Mouse (Mus musculus): ENCODE measurements around the gene Sox30.
"Not testable (repeated sequence)": the region's sequence is repeated elsewhere in the genome, so short reads cannot be mapped to it uniquely, and the experiment has no call there.

Gene Sox30

GRCm38 (mm10) chr11:46016061-46016460 is 36.0 kb downstream of the Sox30 start:
- no peak for DNase-seq (ENCODE audit: low read depth in 1 of 2, low spot score in 2 of 2)

DNA sequence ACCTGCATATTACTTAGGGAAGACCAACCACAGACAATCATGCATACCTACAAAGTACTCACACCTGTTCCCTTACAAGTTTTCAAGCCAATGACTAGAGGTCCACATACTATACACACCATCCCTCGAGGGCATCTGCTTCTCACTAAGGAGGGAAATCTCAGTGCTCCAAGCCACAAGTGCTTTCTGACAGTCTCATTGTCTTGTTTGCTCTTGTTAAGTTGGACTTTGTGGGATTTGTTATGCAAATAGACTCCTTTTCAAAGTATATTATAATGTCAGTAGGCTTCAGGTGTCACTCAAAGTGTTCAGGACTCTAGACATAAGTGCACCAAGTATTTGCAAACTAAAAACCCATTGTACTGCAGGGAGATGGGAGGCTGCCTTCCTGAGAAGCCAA is 40.1 kb downstream of the Sox30 start:
- DNase-seq (ENCODE audit: low read depth in 1 of 2, low spot score in 2 of 2): no peak

DNA sequence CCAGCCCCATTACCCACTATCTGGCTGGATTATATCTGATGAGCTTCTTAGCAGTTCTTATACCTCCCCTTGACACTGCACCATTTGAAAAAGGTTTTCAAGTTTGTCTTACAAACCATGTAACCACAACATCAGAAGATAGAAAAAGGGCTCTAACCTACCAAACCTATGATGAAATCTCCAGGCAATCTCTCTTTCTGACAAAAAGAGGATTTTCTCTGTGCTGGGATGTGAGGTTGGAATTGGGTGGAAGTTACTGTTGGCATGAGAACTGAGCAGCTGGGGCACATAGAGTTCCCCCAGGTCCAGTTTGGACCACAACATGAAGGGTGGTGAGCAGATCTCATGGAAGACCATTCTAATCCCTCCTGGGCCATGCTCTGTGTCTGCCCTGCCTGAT is 41.7 kb downstream of the Sox30 start:
- DNase-seq (ENCODE audit: low read depth in 1 of 2, low spot score in 2 of 2): no peak

DNA sequence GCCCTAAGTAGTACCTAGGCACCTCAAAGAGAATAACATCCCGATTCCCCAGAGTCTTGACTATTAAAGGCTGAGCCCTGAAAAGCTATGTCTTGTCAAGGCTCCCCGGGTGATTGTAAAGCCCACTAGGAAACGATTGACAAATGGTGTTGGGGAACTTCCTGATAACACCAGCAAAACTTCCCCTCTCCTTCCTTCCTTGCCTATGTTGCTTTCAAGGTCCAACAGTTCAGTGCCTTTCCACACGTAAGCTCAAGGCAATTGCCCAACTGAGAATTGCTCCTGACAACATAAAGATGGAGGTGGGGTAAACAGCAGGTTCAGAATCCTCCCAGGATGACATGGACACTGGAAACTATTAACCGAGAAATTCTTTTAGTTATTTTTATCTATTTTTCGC is 42.9 kb downstream of the Sox30 start:
- DNase-seq (ENCODE audit: low read depth in 1 of 2, low spot score in 2 of 2): no peak

DNA sequence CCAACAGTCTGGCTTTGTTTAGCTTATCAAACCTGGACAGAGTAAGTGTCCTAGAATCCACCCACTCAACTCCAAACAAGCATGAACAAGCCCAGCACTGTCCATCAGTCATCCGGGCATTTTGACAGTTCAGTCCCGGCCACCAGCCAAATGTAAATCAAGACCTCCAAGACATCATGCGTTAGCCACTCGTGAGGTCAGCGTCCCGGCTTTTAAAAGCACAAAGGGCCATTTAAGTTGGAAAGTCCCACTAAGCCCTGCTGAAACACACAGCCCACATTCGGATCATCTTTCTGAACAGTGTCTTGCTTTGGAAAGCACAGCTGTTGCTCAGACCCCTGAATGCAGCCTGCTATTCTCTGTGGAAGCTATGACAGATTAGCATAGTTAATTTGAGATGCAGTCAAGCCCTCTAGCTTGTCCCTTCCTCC is 45.9 kb downstream of the Sox30 start:
- no peak for DNase-seq (ENCODE audit: low read depth in 1 of 2, low spot score in 2 of 2)

DNA sequence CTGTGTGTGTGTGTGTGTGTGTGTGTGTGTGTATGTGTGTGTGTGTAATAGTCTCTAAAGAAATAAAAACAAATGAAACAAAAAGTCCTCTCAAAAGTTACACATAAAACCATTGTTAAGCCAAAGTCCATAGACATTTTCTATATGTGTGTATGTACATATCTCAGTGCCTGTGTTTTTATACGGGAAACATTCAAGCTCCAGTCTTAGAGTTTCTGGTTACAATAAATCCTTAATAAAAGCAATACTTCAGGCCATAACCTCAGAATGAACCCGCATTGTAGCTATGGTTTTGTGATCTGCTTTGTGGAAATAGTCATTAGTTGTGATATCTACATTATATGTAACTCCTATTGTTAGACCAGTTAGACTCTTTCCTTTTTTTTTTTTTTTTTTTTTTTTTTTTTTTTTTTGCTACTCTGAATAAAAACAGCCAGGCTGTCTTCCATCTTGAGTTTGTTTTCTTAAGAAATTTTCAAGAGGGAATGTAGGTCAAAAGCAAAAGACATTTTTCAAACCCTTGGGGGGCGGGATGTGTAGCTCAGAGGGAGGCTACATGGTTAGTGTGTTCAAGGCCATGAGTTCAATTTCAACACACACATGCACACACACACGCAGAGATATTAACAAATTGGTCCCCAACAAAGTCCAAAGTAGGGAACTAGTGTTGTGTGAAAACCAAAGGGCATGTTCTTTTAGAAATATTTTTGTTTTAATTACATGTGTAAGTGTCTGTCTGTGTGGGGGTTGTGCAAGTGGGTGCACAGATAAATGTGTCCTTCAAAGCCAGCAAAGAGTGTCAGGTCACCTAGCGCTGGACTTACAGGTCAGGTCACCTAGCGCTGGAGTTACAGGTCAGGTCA is 48.1 kb downstream of the Sox30 start:
- no peak for DNase-seq (ENCODE audit: low read depth in 1 of 2, low spot score in 2 of 2)

DNA sequence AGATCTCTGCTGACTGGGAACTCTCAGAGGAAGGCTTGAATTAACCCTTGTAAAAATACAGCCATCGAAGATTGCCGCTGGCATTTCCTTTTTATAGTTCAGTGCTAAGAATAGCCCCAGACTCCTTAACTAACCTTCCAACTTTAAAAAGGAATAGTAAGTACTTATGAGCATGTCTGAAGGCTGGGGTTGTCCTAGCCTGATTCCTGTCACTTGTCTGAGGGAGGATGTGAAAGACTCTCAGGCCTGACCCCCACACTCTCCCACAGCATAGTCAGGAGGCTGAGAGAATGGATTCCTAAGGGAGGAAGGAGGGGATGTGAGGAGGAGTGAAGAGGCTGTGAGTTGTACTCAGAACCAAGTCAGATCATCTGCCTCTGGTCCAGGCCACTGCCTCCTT is 49.4 kb downstream of the Sox30 start:
- no peak for DNase-seq (ENCODE audit: low read depth in 1 of 2, low spot score in 2 of 2)

DNA sequence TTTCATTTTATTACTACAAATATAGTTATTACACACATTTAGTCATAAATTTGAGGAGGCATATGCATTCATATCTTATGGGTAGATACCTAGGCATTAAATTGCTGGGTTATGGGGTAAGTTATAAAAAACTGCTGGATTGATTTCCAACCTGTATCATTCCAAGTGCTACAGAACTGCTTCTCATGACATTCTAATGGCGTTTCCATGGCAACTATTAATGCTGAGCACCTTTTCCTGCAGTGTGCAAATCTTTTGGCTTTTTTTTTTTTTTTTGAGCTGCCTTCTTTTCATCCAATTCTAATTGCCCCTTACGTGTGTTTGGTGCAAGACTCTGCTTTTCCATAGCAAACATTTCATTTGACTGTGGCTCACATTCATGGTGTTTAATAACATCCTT is 49.9 kb downstream of the Sox30 start:
- DNase-seq (ENCODE audit: low read depth in 1 of 2, low spot score in 2 of 2): no peak

DNA sequence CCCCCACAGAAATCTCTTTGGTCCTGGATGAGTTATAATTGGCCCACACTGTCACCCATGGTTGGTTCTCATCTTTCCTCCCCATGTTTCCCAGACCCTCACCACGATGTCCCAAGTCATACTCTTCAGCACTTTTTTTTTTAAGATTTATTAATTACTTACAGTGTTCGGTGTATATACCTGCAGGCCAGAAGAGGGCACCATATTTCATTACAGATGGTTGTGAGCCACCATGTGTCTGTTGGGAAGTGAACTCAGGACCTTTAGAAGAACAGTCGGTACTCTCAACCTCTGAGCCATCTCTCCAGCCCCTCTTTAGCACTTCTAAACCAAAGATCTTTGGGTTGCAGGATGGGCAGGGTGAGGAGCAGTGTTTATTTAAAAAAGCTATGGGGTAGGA is 51.4 kb downstream of the Sox30 start:
- no peak for DNase-seq (ENCODE audit: low read depth in 1 of 2, low spot score in 2 of 2)

- DNase-seq (ENCODE audit: low read depth in 1 of 2, low spot score in 2 of 2): no peak
Observed at GRCm38 (mm10) chr11:46032956-46033355, 52.8 kb downstream of the Sox30 start.

DNA sequence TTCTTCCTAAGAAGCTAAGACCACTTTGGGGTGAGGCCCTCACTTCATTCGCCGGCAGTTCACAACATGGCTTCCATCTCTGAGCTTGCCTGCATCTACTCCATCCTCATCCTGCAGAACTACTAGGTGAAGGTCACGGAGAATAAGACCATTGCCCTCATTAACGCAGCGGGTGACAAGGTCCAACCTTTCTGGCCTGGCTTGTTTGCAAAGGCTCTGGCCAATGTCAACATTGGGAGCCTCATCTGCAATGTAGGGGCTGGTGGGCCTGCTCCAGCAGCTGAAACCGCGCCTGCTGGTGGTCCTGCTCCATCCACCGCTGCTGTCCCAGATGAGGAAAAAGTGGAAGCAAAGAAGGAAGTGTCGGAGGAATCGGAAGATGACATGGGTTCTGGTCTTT is 56.3 kb downstream of the Sox30 start:
- DNase-seq (ENCODE audit: low read depth in 1 of 2, low spot score in 2 of 2): no peak

GRCm38 (mm10) chr11:46038901-46039300 is 58.8 kb downstream of the Sox30 start:
- no peak for DNase-seq (ENCODE audit: low read depth in 1 of 2, low spot score in 2 of 2)

DNA sequence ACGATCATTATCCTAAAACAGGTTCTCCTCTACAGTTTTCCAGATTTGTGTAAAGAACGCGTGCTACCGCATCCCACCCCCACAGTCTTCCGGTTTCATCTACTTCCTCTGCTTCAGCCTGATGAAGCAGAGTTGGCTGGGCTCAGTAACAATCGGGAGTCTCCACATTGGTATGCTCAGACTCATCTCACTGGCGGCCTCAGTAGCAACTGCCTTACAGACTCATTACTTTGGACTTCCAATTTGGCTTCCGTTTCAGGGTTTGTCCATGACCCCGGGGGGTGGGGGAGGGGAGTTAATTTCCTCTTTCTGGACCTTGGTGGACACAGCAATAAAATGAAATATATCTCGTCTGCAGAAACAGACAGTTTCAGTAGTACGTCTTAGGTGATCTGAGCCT is 59.2 kb downstream of the Sox30 start:
- DNase-seq (ENCODE audit: low read depth in 1 of 2, low spot score in 2 of 2): no peak

- DNase-seq (ENCODE audit: low read depth in 1 of 2, low spot score in 2 of 2): no peak
Observed at GRCm38 (mm10) chr11:46040841-46041556, 60.9 kb downstream of the Sox30 start.

GRCm38 (mm10) chr11:46041607-46042267 is 61.6 kb downstream of the Sox30 start:
- no peak for DNase-seq (ENCODE audit: low read depth in 1 of 2, low spot score in 2 of 2)

DNA sequence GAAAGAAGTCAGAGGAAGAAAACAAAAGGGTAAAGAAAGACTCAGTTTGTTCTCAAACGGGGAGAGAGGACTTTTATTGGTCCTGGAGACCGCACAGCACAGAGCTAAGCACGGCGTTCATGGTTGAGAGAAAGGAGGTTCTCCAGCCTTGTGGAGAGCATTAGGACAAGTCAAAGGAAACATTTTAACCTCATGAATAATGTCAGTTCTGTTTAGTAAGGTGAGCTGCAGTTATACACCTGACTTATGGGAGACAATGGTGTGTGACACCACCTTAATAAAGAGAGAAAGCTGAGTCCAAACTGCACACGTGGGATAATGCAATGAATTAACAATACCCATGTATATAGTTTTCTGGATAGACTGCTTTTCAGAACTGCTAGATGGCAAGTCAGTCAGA is 64.7 kb downstream of the Sox30 start:
- DNase-seq (ENCODE audit: low read depth in 1 of 2, low spot score in 2 of 2): no peak

DNA sequence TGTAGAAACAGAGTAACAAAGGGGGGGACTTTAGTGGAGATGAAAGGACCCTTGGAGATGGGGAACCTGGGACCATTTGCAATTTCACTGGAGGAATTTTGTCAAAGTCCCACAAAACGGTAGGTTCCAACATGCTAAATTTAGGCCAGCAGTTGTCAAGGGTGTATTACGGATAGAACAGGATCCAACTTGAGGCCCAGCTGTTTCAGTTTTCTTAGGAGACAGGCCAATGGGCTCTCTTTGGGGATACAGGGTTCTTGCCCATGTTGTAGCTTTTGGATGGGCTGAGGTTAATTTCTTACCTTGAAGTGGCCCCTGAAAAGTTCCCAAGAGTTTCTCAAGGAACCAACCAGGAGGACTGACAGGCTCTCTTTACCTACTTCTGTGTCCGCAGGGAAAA is 67.2 kb downstream of the Sox30 start:
- no peak for DNase-seq (ENCODE audit: low read depth in 1 of 2, low spot score in 2 of 2)

DNA sequence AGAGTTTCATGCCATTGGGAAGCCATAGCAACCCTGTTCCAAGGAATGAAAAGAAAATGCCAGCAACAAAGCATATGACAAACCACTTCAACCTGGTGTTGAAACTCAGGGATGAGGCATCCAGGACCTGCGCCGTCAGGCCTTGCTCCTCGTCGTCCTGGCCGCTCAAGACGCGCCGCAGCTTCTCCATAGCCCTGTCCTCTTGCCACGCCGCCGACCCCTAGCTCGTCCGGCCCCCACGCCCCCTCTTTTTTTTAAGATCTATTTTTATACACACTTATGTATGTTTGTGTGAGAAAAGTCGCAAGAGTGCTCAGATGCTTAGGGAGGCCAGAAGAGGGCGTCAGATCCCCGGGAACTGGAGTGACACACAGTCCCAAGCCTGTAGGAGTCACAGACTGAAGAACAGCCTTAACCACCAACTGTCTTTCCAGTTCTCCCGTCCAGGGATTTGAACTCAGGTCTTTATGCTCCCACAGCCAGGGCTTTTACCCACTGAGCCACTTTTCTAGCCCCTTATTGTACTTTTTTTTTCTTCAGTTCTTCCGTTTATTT is 72.1 kb downstream of the Sox30 start, which contains the start of gene Gm12166:
Gene Gm12166, minus strand, starts transcription at position 217 of the 555 bp plus-strand sequence.
- not testable (repeated sequence) for DNase-seq (ENCODE audit: low read depth in 1 of 2, low spot score in 2 of 2)

DNA sequence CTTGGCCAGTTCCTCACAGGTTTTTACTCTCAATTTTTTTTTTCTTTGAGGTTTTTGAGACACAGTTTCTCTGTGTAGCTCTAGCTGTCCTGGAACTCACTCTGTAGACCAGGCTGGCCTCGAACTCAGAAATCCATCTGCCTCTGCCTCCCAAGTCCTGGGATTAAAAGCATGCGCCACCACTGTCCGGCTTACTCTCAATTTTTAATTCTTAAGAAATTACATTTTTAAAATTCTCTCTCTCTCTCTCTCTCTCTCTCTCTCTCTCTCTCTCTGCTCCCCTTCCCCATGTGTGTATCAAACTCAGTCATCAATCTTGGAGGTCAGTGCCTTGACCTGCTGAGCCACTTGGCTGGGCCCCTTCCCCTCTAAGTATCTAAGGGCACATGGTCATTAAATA is 73.3 kb downstream of the Sox30 start:
- not testable (repeated sequence) for DNase-seq (ENCODE audit: low read depth in 1 of 2, low spot score in 2 of 2)

DNA sequence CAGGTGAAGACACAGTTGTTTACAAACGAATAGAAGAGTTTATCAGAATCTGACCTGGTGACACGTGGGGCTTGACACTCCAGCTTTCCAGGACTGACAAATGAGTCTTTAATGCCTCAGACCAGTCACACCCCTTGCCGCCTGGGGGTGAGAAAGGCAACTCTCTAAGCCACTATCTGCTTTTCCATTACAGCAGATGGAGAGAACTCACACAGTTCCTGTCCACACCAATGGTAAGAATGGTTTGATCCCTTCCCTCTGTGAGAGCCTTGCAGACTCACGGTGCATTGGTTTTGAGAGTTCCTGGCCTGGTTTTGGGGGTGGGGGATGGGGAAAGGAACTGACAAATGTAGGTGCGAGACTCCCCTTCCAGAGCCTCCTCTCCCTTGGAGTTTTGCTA is 74.2 kb downstream of the Sox30 start:
- DNase-seq (ENCODE audit: low read depth in 1 of 2, low spot score in 2 of 2): no peak
